Mouse (Mus musculus) gastrocnemius, adult 2 months (tissue): Measurements from ENCODE around the gene Car1. TPM values are rescaled to one million over a fixed set of nuclear protein-coding genes. Genes with fewer than 3 reads are reported as not detected.
"Not testable (repeated sequence)": the region's sequence is repeated elsewhere in the genome, so short reads cannot be mapped to it uniquely, and the experiment has no call there.

Source experiments
- DNase-seq: peaks from one replicate; pipeline ENCODE4 v3.0.0; 2022
- H3K27ac ChIP-seq: fragments of 200-600 bp; 2 replicates; pipeline ENCODE4 v1.8.1; 2022; ENCODE audit warnings: mild to moderate bottlenecking
- H3K4me3 ChIP-seq: fragments of 200-600 bp; 2 replicates; pipeline ENCODE4 v1.8.1; 2022; ENCODE audit warnings: mild to moderate bottlenecking, moderate library complexity
- CTCF ChIP-seq: fragments of 200-600 bp; IDR thresholded peaks from 2 replicates; pipeline ENCODE4 v1.8.1; 2022; ENCODE audit warnings: antibody characterized with exemption, mild to moderate bottlenecking, moderate library complexity
- intact Hi-C: fragments of 180-260 bp; cut with DNase I; formaldehyde crosslinking; loops from one replicate; pipeline ENCODE4 v1.15.1; 2025
- long read RNA-seq, 2 experiments: library from polyadenylated mRNA; stranded (forward); transcript quantifications; one replicate each; pipeline ENCODE4 v2.0.0; 2021
- total RNA-seq, 2 experiments: library from RNA; stranded (reverse); gene quantifications; 2 replicates each; pipeline ENCODE4 v1.2.3; 2021

Gene Car1
- total RNA-seq = under 1 TPM; 0.20 to 0.45 TPM
- long read RNA-seq, experiment 1, partial matches to known transcripts = 0 of 4 reads
- long read RNA-seq, experiment 1, other reads (novel, unspliced or antisense) = 4 of 4 reads
- long read RNA-seq, experiment 2, partial matches to known transcripts = 0 of 1 reads
- long read RNA-seq, experiment 2, other reads (novel, unspliced or antisense) = 1 of 1 reads

DNA sequence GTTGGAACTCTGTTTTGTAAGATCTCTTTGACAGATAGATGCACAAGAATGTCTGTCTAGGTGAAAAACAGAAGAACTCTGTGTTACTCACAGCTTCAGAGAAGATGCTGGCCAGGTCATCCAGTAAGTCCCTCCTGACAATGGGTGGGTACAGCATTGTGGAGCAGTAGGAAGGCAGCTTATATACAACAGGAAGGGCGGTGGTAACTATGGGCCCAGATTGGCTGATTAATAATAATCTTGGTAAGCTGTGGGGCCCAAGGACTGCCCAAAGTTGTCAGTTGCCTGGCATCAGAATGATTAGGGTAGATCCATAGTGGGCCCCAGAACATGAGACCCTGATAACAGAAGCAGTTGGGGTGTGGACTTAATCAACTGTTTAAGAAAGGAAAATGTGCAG is at the start of gene Car1:
Gene Car1, minus strand, starts transcription at position 158 of the 400 bp plus-strand sequence.
- no peak for TF ChIP-seq CTCF
- Histone ChIP-seq H3K27ac (no peak within 1 kb of the TSS), H3K4me3 (no peak within 1 kb of the TSS)
- intact Hi-C loops = no loop called here
- no peak for DNase-seq

- Histone ChIP-seq H3K27ac (no peak overlapping the region), H3K4me3 (no peak overlapping the region)
- DNase-seq = no peak
- TF ChIP-seq CTCF = no peak
- intact Hi-C loops = no loop called here
Measured at GRCm38 (mm10) chr3:14857874-14858273, 49.7 kb upstream of the Car1 start.

DNA sequence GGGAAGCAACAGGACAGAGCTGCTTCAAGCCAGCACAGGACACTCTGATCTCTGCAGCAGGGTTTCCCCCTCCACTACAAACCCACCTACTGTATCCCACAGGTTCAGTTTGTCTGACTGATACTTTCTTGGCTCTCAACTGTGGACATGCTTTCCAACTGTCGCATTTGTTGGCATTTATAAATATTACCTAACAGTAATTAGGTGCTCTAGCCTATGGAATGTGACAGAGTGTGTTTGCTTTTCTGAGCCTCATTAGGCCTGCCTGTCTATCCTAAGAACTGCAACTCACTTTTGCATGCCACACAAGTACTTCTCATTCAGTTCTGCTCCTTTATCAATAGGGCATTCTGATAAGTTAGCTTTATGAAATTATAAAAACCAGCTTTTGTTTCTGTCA is 46.3 kb upstream of the Car1 start:
- no peak for DNase-seq
- Histone ChIP-seq H3K4me3 (no peak overlapping the region), H3K27ac (no peak overlapping the region)
- intact Hi-C loops = no loop called here
- no peak for TF ChIP-seq CTCF

DNA sequence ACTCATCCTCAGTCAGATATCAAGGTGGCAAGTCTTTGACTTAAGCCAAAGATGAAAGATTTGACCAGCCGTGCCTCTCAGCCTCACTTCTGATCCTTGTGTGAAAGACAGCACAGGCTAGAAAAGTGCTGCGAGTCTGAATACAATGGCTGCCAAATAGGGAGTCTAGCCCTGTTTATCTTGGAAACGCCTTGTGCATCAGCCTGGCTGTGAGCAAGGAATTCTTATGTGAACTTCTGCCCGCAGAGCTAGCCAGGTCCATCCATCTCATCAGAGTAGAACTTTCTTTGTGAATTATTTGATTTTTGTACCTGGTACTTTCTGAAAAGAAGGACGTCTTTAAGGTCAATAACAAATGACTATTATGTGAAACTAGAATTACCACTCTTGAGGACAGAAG is 45.8 kb upstream of the Car1 start:
- no peak for DNase-seq
- no peak for TF ChIP-seq CTCF
- intact Hi-C loops = no loop called here
- Histone ChIP-seq H3K4me3 (no peak overlapping the region), H3K27ac (no peak overlapping the region)

- intact Hi-C loops = no loop called here
- no peak for DNase-seq
- Histone ChIP-seq H3K4me3 (no peak overlapping the region), H3K27ac (no peak overlapping the region)
- no peak for TF ChIP-seq CTCF
Measured at GRCm38 (mm10) chr3:14848587-14849254, 40.6 kb upstream of the Car1 start.

GRCm38 (mm10) chr3:14839466-14840118 is 31.4 kb upstream of the Car1 start:
- TF ChIP-seq CTCF = no peak
- intact Hi-C loops = loop anchor here (5.0 kb wide), 1 partner anchor 42 kb away; no protein-coding TSS in a partner anchor

GRCm38 (mm10) chr3:14838936-14839335 is 30.8 kb upstream of the Car1 start:
- peak overlapping the region; percentile 82 for H3K27ac ChIP-seq
- DNase-seq = no peak
- no peak overlapping the region for H3K4me3 ChIP-seq
- no peak for TF ChIP-seq CTCF
- intact Hi-C loops = loop anchor here (5.0 kb wide), 1 partner anchor 42 kb away; no protein-coding TSS in a partner anchor

More at GRCm38 (mm10) chr3:14839466-14840118, 31.4 kb upstream of the Car1 start:
- peak overlapping the region; percentile 82 for H3K27ac ChIP-seq
- DNase-seq = peak; percentile 55
- no peak overlapping the region for H3K4me3 ChIP-seq

DNA sequence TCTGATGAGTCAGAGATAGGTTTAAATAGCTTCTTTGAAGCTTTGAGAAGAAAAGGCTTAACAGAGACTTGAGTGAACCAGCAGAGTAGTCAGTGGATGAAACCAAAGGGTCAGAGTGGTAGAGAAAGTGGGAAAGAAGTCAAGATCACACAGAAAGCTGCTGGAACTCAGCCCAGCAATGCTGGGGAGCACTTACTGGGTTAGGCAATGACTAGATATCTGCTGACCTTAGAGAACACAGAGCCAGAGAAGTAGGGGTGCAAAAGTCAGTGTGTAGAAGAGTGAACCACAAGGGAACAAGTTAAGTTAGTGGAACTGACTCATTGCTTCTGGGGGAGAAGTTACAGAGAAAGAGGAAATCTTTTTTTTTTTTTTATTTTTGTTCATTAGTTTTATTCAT is 24.6 kb upstream of the Car1 start:
- intact Hi-C loops = no loop called here
- H3K4me3 ChIP-seq = no peak overlapping the region
- DNase-seq = peak; percentile 17
- TF ChIP-seq CTCF = no peak
- H3K27ac ChIP-seq = no peak overlapping the region

DNA sequence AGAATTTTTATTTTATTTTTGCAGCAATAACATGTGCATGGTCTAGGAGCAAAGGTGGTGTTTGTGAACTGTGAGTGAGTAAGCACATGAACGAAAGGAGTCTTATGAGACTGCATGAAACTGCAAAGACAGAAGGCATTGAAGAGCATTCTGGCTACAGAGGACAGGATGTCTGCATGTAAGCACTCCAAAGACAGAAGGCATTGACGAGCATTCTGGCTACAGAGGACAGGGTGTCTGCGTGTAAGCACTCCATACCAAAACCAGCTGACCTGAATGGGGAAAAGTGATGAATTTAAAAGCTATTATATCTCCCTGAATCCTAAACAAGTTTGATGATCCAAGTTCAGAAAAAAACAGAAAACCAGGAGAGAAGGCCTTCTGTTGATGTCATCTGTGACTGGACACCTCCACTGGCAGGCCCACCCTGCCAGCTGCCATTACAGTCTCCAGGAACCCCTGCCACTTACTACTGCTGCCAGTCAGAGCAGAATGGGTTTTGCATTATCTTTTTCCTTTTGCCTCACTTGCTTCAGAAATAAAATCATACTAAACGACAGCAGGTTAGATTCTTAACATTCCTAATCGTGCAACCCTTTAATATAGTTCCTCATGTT is 23.2 kb upstream of the Car1 start:
- no peak for DNase-seq
- intact Hi-C loops = no loop called here
- Histone ChIP-seq H3K4me3 (no peak overlapping the region), H3K27ac (no peak overlapping the region)
- no peak for TF ChIP-seq CTCF

GRCm38 (mm10) chr3:14828896-14829295 is 20.7 kb upstream of the Car1 start:
- H3K4me3 ChIP-seq = no peak overlapping the region
- no peak for TF ChIP-seq CTCF
- DNase-seq = no peak
- H3K27ac ChIP-seq = no peak overlapping the region
- intact Hi-C loops = no loop called here

GRCm38 (mm10) chr3:14819844-14820504 is 11.8 kb upstream of the Car1 start:
- Histone ChIP-seq H3K27ac (no peak overlapping the region), H3K4me3 (no peak overlapping the region)
- intact Hi-C loops = loop anchor here (5.0 kb wide), 1 partner anchor 138 kb away; no protein-coding TSS in a partner anchor
- no peak for DNase-seq
- peak; percentile 4; the same call in 1 of the 2 replicates for TF ChIP-seq CTCF

GRCm38 (mm10) chr3:14815396-14815795 is 7.2 kb upstream of the Car1 start:
- DNase-seq, intact Hi-C loops, H3K4me3 ChIP-seq, H3K27ac ChIP-seq: not testable (repeated sequence)

GRCm38 (mm10) chr3:14806702-14807101 is 1.5 kb downstream of the Car1 start:
- TF ChIP-seq CTCF = no peak

More at GRCm38 (mm10) chr3:14806702-14807101, 1.5 kb downstream of the Car1 start:
- intact Hi-C loops = no loop called here
- Histone ChIP-seq H3K27ac (no peak overlapping the region), H3K4me3 (no peak overlapping the region)
- DNase-seq = no peak
